Mouse (Mus musculus): ENCODE results near the gene Gm14124. TPM values are rescaled to one million over a fixed set of nuclear protein-coding genes. Genes with fewer than 3 reads are reported as not detected.
A peak's percentile ranks its signal among the peaks of the same experiment; 100 is the strongest.
"Not testable (repeated sequence)": the region's sequence is repeated elsewhere in the genome, so short reads cannot be mapped to it uniquely, and the experiment has no call there.

Gene Gm14124
- polyA plus RNA-seq, 1 experiment from 2014 or later = not detected

DNA sequence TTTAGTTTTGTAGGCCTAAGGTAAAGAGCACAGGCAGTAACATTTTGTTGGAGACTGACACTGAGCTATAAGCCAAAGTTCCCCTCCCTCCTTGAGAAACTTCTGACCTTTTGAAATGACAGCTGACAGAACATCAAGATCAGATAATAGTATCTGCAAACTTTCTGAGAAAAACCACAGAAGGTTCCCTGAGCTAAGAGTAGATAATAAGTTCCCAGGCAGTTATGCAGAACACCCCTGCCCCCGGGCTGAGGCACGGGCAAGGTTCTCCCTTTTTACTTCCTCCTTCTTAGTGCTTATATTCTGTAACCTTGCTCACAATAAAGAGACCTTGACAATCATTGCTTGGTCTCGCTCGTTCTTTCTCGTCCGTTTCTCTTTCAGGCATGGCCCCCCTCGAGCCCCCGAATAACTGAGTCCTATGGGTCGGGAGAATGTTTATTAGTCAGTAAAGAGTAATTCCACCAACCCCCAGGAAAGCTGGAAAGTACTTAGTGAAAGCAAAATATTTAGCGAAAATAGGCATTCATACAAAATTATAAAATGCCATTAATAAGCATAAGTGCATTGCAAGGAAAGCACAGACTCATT, 50.0 kb downstream of the Gm14124 start:
- H3K27ac ChIP-seq (ENCODE audit: low read length) = no peak overlapping the region
- 87% methylated on average over 10 of the region's 10 CpGs for WGBS
- ATAC-seq = no peak
- H3K4me3 ChIP-seq (ENCODE audit: low read depth, low read length) = no peak overlapping the region
- no peaks in the 10 kb centered on the region for H3K27me3 ChIP-seq (ENCODE audit: control insufficient read depth, insufficient read depth, low read depth, low read length)
- peaks cover 3% of the 10 kb centered on the region; the same call in 1 of the 2 replicates for H3K4me1 ChIP-seq (ENCODE audit: control insufficient read depth, insufficient read depth, low read length)
- H3K36me3 ChIP-seq (ENCODE audit: control insufficient read depth, insufficient read depth, low read length) = no peaks in the 10 kb centered on the region
- H3K9ac ChIP-seq (ENCODE audit: low read depth, low read length) = no peak overlapping the region
- H3K9me3 ChIP-seq (replicated peaks; ENCODE audit: control insufficient read depth, low read length, poor library complexity, severe bottlenecking) = no peaks in the 10 kb centered on the region; the same call in 1 of the 2 replicates
- no peak overlapping the region for H3K4me2 ChIP-seq (ENCODE audit: low read length)

DNA sequence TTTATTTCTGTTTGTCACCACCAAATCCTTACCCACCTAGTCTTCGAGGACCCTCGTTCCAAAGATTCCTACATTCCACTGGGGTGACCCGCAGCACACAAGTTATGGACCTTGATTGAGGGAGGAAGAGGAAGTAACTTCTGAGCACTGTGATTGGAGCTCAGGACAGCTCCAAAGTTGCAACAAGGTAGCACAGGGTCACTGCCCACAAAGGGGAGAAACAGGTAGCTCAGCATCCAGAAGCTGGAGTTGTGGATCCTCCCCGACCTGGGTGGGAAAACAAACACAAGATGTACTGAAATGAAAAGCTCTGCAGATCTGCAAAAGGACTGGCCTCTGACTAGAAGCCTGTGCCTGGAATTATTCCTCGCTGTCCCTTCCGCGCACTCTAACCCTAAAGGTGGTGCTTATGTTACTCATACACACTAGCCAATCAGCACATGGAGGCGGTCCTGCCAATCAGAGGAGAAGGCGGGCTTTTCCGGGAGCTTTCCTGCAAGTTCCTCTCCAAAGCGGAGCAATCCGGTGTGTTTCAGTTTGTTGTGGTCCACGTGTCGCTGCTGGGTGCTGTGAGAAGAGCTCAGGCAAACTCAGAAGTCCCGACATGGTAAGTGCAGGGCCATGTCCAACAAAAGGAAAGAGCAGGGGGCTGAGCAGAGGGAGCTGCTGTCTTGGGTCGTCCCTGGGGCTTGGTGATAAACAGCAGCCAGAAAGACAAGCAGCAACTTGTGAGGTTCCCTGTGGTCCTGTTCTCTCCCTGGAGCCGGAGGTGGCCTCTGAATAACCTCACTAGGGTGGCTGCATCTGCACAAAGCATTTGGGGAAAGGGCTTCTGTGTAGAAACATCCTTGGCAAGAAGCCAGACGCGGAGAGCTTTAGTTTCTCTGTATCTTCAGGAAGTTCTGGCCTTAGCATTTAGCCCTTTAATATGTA, 53.9 kb downstream of the Gm14124 start:
- ATAC-seq = peak; percentile 99
- H3K27me3 ChIP-seq (ENCODE audit: control insufficient read depth, insufficient read depth, low read depth, low read length); H3K9me3 ChIP-seq (replicated peaks; ENCODE audit: control insufficient read depth, low read length, poor library complexity, severe bottlenecking); H3K27ac ChIP-seq (ENCODE audit: low read length); H3K36me3 ChIP-seq (ENCODE audit: control insufficient read depth, insufficient read depth, low read length); H3K4me1 ChIP-seq (ENCODE audit: control insufficient read depth, insufficient read depth, low read length): not testable (repeated sequence)
- Histone ChIP-seq H3K4me2 (ENCODE audit: low read length) (peak overlapping the region; percentile 66), H3K4me3 (ENCODE audit: low read depth, low read length) (peak overlapping the region; percentile 52), H3K9ac (ENCODE audit: low read depth, low read length) (peak overlapping the region; percentile 48)
- 17% methylated on average over 19 of the region's 19 CpGs for WGBS

DNA sequence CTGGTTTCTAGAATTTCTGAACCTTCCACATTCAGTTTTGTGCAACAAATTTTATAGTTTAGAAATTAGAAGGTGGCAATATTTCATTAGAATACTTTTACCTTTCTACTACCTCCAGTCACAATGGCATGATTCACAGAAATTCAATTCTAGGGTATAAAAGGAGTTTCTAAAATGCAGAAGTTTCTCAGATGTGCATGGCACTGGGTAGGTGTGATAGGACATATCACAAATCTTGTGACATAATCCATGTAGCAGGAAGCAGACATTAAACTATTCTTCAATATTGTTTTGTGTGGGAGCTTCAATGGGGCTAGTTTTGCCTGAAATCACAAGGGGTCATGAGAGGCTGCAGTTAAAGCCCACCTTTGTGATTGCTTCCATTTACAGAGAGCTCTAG, 58.8 kb downstream of the Gm14124 start:
- no peak overlapping the region for H3K27ac ChIP-seq (ENCODE audit: low read length)
- H3K36me3 ChIP-seq (ENCODE audit: control insufficient read depth, insufficient read depth, low read length) = peaks cover 22% of the 10 kb centered on the region
- no peak for ATAC-seq
- no peaks in the 10 kb centered on the region for H3K4me1 ChIP-seq (ENCODE audit: control insufficient read depth, insufficient read depth, low read length)
- H3K27me3 ChIP-seq (ENCODE audit: control insufficient read depth, insufficient read depth, low read depth, low read length) = no peaks in the 10 kb centered on the region
- H3K9ac ChIP-seq (ENCODE audit: low read depth, low read length) = no peak overlapping the region
- H3K9me3 ChIP-seq (replicated peaks; ENCODE audit: control insufficient read depth, low read length, poor library complexity, severe bottlenecking) = peaks cover 26% of the 10 kb centered on the region
- no peak overlapping the region for H3K4me3 ChIP-seq (ENCODE audit: low read depth, low read length)
- no peak overlapping the region for H3K4me2 ChIP-seq (ENCODE audit: low read length)

DNA sequence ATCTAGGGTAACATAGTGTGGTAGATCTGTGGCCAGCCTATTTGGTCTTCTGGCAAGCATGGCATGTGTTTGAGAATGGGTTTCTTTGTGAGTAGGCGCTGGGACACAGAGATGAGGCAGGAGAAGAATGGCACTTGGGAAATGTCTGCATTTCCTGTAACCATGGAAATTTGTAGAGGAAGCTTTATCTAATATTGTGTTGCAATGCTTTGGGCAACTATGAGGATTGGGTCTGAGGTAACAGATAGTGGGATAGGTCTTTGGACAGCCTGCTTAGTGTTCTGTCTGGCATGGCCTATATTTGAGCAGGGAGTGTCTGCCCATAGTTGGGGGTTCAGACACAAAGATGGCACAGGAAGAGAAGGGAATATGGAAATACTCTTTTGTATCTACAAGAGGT, 61.7 kb downstream of the Gm14124 start:
- H3K4me1 ChIP-seq (ENCODE audit: control insufficient read depth, insufficient read depth, low read length) = no peaks in the 10 kb centered on the region
- no peak overlapping the region for H3K9ac ChIP-seq (ENCODE audit: low read depth, low read length)
- ATAC-seq = no peak
- WGBS = 87% methylated on average over 1 of the region's 1 CpGs
- no peaks in the 10 kb centered on the region for H3K27me3 ChIP-seq (ENCODE audit: control insufficient read depth, insufficient read depth, low read depth, low read length)
- H3K9me3 ChIP-seq (replicated peaks; ENCODE audit: control insufficient read depth, low read length, poor library complexity, severe bottlenecking) = peaks cover 37% of the 10 kb centered on the region
- no peak overlapping the region for H3K4me2 ChIP-seq (ENCODE audit: low read length)
- no peak overlapping the region for H3K27ac ChIP-seq (ENCODE audit: low read length)
- no peak overlapping the region for H3K4me3 ChIP-seq (ENCODE audit: low read depth, low read length)
- H3K36me3 ChIP-seq (ENCODE audit: control insufficient read depth, insufficient read depth, low read length) = peaks cover 39% of the 10 kb centered on the region

Other genes starting within 250 kb of the Gm14124 start
- gene Zfp120, start 120.8 kb upstream of the Gm14124 start, polyA plus RNA-seq (2015; fragmentation: Nextera tagmentation; extraction: Ambion mirVana) = 11.3 and 11.8 TPM in 2 replicates
- not detected in 2 replicates for gene Gm10770, start 77.8 kb upstream of the Gm14124 start, polyA plus RNA-seq (2015; fragmentation: Nextera tagmentation; extraction: Ambion mirVana)
- gene Gm14139, start 75.8 kb upstream of the Gm14124 start, polyA plus RNA-seq (2015; fragmentation: Nextera tagmentation; extraction: Ambion mirVana) = not detected in 2 replicates
- 11.2 and 12.1 TPM in 2 replicates for gene Zfp937, start 39.4 kb upstream of the Gm14124 start, polyA plus RNA-seq (2015; fragmentation: Nextera tagmentation; extraction: Ambion mirVana)
- 3.1 and 3.4 TPM in 2 replicates for gene Gm21994, start 1.9 kb upstream of the Gm14124 start, polyA plus RNA-seq (2015; fragmentation: Nextera tagmentation; extraction: Ambion mirVana)
- gene Gm10130, start 66.2 kb downstream of the Gm14124 start, polyA plus RNA-seq (2015; fragmentation: Nextera tagmentation; extraction: Ambion mirVana) = 0.82 and 1.3 TPM in 2 replicates
- 14.7 and 15.7 TPM in 2 replicates for gene 3300002I08Rik, start 105.2 kb downstream of the Gm14124 start, polyA plus RNA-seq (2015; fragmentation: Nextera tagmentation; extraction: Ambion mirVana)
- 7.5 and 8.6 TPM in 2 replicates for gene Zfp442, start 194.0 kb downstream of the Gm14124 start, polyA plus RNA-seq (2015; fragmentation: Nextera tagmentation; extraction: Ambion mirVana)
- gene Zfp345, start 227.6 kb downstream of the Gm14124 start, polyA plus RNA-seq (2015; fragmentation: Nextera tagmentation; extraction: Ambion mirVana) = 0.08 TPM in 1 of 2 replicates, not detected in the other

Measured in midbrain, embryonic 16.5 days (tissue).